Mouse (Mus musculus) kidney, embryonic 14.5 days (tissue): ENCODE results near the gene Ppt2. TPM values are rescaled to one million over a fixed set of nuclear protein-coding genes. Genes with fewer than 3 reads are reported as not detected.
A peak's percentile ranks its signal among the peaks of the same experiment; 100 is the strongest.

ENCODE experiments used
- ATAC-seq: fragments of 200-750 bp; cut with Nextera tagmentation; 2 replicates; pipeline ENCODE4 v1.8.0; 2017; ENCODE audit warnings: moderate number of reproducible peaks, mild to moderate bottlenecking, moderate TSS enrichment, moderate library complexity; ENCODE audit not compliant: low FRiP score, low TSS enrichment
- H3K27ac ChIP-seq: fragments of 300-500 bp; sonication (generic); 2 replicates; pipeline ENCODE4 v1.5.1; 2014; ENCODE audit warnings: low read depth, mild to moderate bottlenecking, low read length, moderate library complexity, mixed read lengths
- H3K27me3 ChIP-seq: fragments of 300-500 bp; sonication (generic); 2 replicates; pipeline ENCODE4 v1.6.1; 2014; ENCODE audit warnings: mild to moderate bottlenecking, low read length; ENCODE audit not compliant: control insufficient read depth, insufficient read depth
- H3K36me3 ChIP-seq: fragments of 300-500 bp; sonication (generic); 2 replicates; pipeline ENCODE4 v1.6.1; 2014; ENCODE audit warnings: low read length, mixed read lengths; ENCODE audit not compliant: control insufficient read depth, insufficient read depth
- H3K4me1 ChIP-seq: fragments of 300-500 bp; sonication (generic); 2 replicates; pipeline ENCODE4 v1.6.1; 2014; ENCODE audit warnings: low read length, mixed read lengths; ENCODE audit not compliant: control insufficient read depth, insufficient read depth
- H3K4me2 ChIP-seq: fragments of 300-500 bp; sonication (generic); replicated peaks from 2 replicates; pipeline ENCODE4 v1.6.1; 2014; ENCODE audit warnings: low read depth, mild to moderate bottlenecking, low read length
- H3K4me3 ChIP-seq: fragments of 300-500 bp; sonication (generic); 2 replicates; pipeline ENCODE4 v1.5.1; 2014; ENCODE audit warnings: mild to moderate bottlenecking, low read length
- H3K9ac ChIP-seq: fragments of 300-500 bp; sonication (generic); 2 replicates; pipeline ENCODE4 v1.6.1; 2014; ENCODE audit warnings: low read depth, mild to moderate bottlenecking, low read length, moderate library complexity
- H3K9me3 ChIP-seq: fragments of 300-500 bp; sonication (generic); 2 replicates; pipeline ENCODE4 v1.6.1; 2016; ENCODE audit warnings: low read length; ENCODE audit not compliant: control insufficient read depth
- WGBS: fragments of 180-500 bp; shearing (Covaris S2); extraction: QIAGEN DNeasy Blood & Tissue Kit; methylation state at CpG from one replicate; pipeline ENCODE4 v1.1.7; 2014; 5-methylcytosine and 5-hydroxymethylcytosine counted together
- polyA plus RNA-seq: library from polyadenylated mRNA; unstranded; fragments of >200 nt; fragmentation: Nextera tagmentation; extraction: Ambion mirVana; gene quantifications from 2 replicates; pipeline ENCODE4 v1.2.1, GENCODE M21; 2014

Ppt2 gene
- polyA plus RNA-seq, 1 experiment from 2014 or later, result 39.1 TPM

DNA sequence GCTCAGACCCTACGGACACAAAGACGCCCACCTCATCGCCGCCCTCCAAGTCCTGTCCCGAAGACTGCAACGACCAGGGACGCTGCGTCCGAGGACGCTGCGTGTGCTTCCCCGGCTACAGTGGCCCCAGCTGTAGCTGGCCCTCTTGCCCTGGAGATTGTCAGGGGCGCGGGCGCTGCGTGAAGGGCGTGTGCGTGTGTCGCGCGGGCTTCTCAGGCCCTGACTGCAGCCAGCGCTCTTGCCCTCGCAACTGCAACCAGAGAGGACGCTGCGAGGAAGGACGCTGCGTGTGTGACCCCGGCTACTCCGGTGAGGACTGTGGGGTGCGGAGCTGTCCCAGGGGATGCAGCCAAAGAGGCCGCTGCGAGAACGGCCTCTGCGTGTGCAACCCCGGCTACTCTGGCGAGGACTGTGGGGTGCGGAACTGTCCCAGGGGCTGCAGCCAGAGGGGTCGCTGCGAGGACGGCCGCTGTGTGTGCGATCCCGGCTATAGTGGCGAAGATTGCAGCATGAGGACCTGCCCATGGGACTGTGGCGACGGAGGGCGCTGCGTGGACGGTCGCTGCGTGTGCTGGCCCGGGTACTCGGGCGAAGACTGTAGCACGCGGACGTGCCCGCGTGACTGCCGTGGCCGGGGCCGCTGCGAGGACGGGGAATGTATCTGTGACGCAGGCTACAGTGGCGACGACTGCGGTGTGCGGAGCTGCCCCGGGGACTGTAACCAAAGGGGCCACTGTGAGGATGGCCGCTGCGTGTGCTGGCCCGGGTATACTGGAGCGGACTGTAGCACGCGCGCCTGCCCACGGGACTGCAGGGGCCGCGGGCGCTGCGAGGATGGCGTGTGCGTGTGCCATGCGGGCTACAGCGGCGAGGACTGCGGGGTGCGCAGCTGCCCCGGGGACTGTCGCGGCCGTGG lies 43.1 kb upstream of the Ppt2 start:
- H3K4me2 ChIP-seq, result peak overlapping the region; percentile 49
- WGBS, result 10% methylated on average over 93 of the region's 93 CpGs
- H3K27me3 ChIP-seq, result peaks cover 56% of the 10 kb centered on the region
- peaks cover 10% of the 10 kb centered on the region; the same call in 1 of the 2 replicates for H3K4me1 ChIP-seq
- peak; percentile 44; the same call in 1 of the 2 replicates for ATAC-seq
- peak overlapping the region; percentile 24; the same call in 1 of the 2 replicates for H3K9ac ChIP-seq
- H3K36me3 ChIP-seq, result no peaks in the 10 kb centered on the region
- no peaks in the 10 kb centered on the region for H3K9me3 ChIP-seq
- H3K4me3 ChIP-seq, result peak overlapping the region; percentile 31
- H3K27ac ChIP-seq, result no peak overlapping the region

- H3K36me3 ChIP-seq, result no peaks in the 10 kb centered on the region
- no peak within 1 kb of the TSS for H3K27ac ChIP-seq
- ATAC-seq, result no peak
- peak within 1 kb of the TSS; percentile 31 for H3K4me3 ChIP-seq
- H3K9ac ChIP-seq, result no peak within 1 kb of the TSS; the same call in 1 of the 2 replicates
- H3K4me1 ChIP-seq, result peaks cover 10% of the 10 kb centered on the region; the same call in 1 of the 2 replicates
- peaks cover 54% of the 10 kb centered on the region for H3K27me3 ChIP-seq
- WGBS, result 63% methylated on average over 7 of the region's 7 CpGs
- H3K9me3 ChIP-seq, result no peaks in the 10 kb centered on the region
- H3K4me2 ChIP-seq, result peak within 1 kb of the TSS; percentile 49
Observed at GRCm38 (mm10) chr17:34670235-34670634, 41.9 kb upstream of the Ppt2 start, which contains the start of gene Tnxb. TSS of gene Tnxb (plus strand) at chr17:34670535.

DNA sequence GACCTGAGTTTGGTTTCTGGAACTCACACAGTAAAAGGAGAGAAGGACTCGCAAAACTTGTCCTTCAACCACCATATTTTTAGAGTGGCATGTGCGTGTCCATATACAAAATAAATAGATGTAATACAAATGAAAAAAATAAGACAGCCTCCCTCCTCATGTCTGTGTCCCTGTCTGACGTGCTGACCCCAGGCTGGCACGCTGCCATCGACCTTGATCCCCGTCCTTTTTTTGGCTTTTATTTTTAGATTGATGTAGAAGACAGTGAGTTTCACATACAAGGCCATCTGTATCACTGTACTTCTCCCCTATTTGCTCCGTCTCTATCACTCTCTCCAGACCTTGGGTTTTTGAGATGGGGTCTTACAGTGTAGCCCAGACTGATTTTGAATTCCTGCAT lies 36.2 kb upstream of the Ppt2 start:
- Histone ChIP-seq H3K27me3 (peaks cover 19% of the 10 kb centered on the region), H3K27ac (no peak overlapping the region), H3K4me3 (no peak overlapping the region), H3K4me2 (no peak overlapping the region), H3K4me1 (no peaks in the 10 kb centered on the region), H3K36me3 (no peaks in the 10 kb centered on the region), H3K9ac (no peak overlapping the region), H3K9me3 (no peaks in the 10 kb centered on the region)
- WGBS, result 77% methylated on average over 7 of the region's 7 CpGs
- ATAC-seq, result no peak

GRCm38 (mm10) chr17:34663558-34663957 lies 35.2 kb upstream of the Ppt2 start:
- Histone ChIP-seq H3K9me3 (no peaks in the 10 kb centered on the region), H3K27ac (no peak overlapping the region), H3K4me1 (no peaks in the 10 kb centered on the region), H3K27me3 (peaks cover 28% of the 10 kb centered on the region), H3K4me2 (no peak overlapping the region), H3K9ac (no peak overlapping the region), H3K36me3 (no peaks in the 10 kb centered on the region), H3K4me3 (no peak overlapping the region)
- 55% methylated on average over 1 of the region's 1 CpGs for WGBS
- no peak for ATAC-seq

- no peak overlapping the region for H3K27ac ChIP-seq
- H3K27me3 ChIP-seq, result peaks cover 29% of the 10 kb centered on the region
- H3K36me3 ChIP-seq, result no peaks in the 10 kb centered on the region
- H3K9me3 ChIP-seq, result no peaks in the 10 kb centered on the region
- H3K9ac ChIP-seq, result no peak overlapping the region
- no peak overlapping the region for H3K4me3 ChIP-seq
- ATAC-seq, result no peak
- no peak overlapping the region for H3K4me2 ChIP-seq
- no peaks in the 10 kb centered on the region for H3K4me1 ChIP-seq
- WGBS, result 90% methylated on average over 8 of the region's 8 CpGs
Observed at GRCm38 (mm10) chr17:34662978-34663377, 34.7 kb upstream of the Ppt2 start.

DNA sequence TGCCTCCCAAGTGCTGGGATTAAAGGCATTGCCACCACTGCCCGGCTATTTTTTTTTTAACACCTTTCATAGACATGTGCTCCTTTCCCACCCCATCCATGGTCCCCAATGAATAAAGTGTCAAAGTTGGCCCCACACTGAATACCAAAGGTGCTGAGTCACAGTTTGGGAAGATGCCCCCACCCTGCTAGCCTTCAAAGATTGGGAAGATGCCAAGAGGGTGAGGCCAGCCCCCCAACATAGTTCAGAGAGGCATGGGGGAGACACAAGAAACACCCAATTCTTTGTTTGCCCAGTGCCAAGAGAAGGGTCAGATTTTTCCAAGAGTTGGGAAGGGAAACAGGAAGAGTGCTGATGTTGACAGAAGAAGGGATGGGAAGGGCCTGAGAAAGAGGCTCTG lies 34.2 kb upstream of the Ppt2 start:
- WGBS, result 93% methylated on average over 1 of the region's 1 CpGs
- H3K27me3 ChIP-seq, result peaks cover 29% of the 10 kb centered on the region
- ATAC-seq, result no peak

DNA sequence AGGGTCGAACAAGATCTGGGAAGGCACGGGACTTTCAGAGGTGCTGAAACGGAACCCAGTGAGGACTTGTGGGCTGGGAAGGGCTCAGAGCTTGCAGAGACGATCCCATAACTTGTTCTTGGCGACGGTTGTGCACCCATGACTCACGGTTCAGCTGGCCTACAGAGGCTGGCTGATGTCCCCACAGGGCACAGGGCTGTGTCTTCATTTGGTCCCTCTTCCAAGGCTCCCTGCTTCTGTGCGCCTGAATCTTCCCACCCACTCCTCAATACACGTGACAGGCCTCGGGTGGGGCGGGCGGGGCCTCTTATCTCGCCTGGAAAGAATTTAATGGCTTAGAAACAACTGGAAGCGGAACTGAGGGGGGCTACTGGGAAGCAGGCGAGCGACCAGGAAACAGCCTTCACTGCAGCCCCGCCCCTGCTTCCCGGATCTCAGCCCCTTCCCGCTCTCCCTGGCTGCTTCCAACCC lies 32.8 kb upstream of the Ppt2 start:
- Histone ChIP-seq H3K36me3 (no peaks in the 10 kb centered on the region), H3K4me3 (peak overlapping the region; percentile 17; the same call in 1 of the 2 replicates), H3K9ac (peak overlapping the region; percentile 7; the same call in 1 of the 2 replicates), H3K27ac (0 out of 2 replicates have a peak overlapping the region, but pooled peaks have one; percentile 6), H3K27me3 (peaks cover 29% of the 10 kb centered on the region), H3K4me2 (peak overlapping the region; percentile 43), H3K9me3 (no peaks in the 10 kb centered on the region), H3K4me1 (0 out of 2 replicates have a peak, but pooled peaks cover 3% of the 10 kb centered on the region)
- WGBS, result 6% methylated on average over 19 of the region's 19 CpGs
- ATAC-seq, result no peak; the same call in 1 of the 2 replicates

More for the DNA sequence above, 34.2 kb upstream of the Ppt2 start:
- Histone ChIP-seq H3K27ac (no peak overlapping the region), H3K9ac (no peak overlapping the region), H3K9me3 (no peaks in the 10 kb centered on the region), H3K36me3 (no peaks in the 10 kb centered on the region), H3K4me2 (no peak overlapping the region), H3K4me1 (no peaks in the 10 kb centered on the region), H3K4me3 (no peak overlapping the region)

GRCm38 (mm10) chr17:34660259-34660820 lies 32.0 kb upstream of the Ppt2 start:
- 0 out of 2 replicates have a peak, but pooled peaks cover 10% of the 10 kb centered on the region for H3K4me1 ChIP-seq
- peaks cover 26% of the 10 kb centered on the region for H3K27me3 ChIP-seq
- H3K36me3 ChIP-seq, result no peaks in the 10 kb centered on the region
- no peak overlapping the region for H3K27ac ChIP-seq
- no peak overlapping the region for H3K4me2 ChIP-seq
- H3K9me3 ChIP-seq, result no peaks in the 10 kb centered on the region
- H3K9ac ChIP-seq, result no peak overlapping the region
- H3K4me3 ChIP-seq, result no peak overlapping the region
- no peak; the same call in 1 of the 2 replicates for ATAC-seq
- WGBS, result 30% methylated on average over 10 of the region's 11 CpGs
